Mouse (Mus musculus): Measurements from ENCODE around the gene Nlgn3.

Gene Nlgn3

DNA sequence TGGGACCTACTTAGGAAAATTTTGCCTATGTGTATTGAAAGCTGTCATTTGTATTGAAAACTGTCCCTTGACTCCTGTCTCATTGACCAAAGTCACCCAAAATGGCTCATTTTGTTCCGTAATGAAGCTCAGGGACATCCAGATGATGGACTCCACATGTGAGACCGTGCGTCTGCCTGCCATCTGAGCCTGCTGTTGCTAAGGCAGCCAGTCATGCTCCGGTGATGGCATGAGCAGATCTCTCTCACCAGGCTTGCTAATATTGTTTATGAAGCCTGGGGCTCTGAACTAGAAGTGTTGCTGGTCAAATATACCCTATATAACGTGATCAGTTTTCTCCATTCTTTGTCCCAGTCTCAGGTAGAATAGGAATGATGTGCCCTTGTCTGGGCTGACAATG, 74.0 kb downstream of the Nlgn3 start:
- in situ Hi-C loops (cut with MboI, MseI) = no loop called here
